In genomic region chr10:79884938-79885337, GRCm38 (mm10) we compare ENCODE assay signal across 14 mouse cellular contexts. TPM values are rescaled to one million over a fixed set of nuclear protein-coding genes. Genes with fewer than 3 reads are reported as not detected.
"Had no signal": no experiment of that assay in that cellular context is flagged by ENCODE, and none has a peak within 500 bp of the region (broad histone marks: within the 10 kb centered on the region; RNA-seq: fewer than 3 reads in every experiment).

No protein-coding gene starts in this region.

RNA-seq across cellular contexts. Expression of gene Elane, which starts 1.1 kb away (rescaled TPM):
- total RNA-seq: midbrain, postnatal 0 days; monocyte, adult 5-6 weeks; neutrophil, adult 5-6 weeks had no signal
- polyA plus RNA-seq: midbrain, embryonic 13.5 days; midbrain, embryonic 15.5 days; midbrain, postnatal 0 days; neural tube, embryonic 14.5 days; urinary bladder, adult 2 months had no signal

RNA-seq across cellular contexts. Expression of gene Cfd, which starts 5.7 kb away (rescaled TPM):
- total RNA-seq: megakaryocyte, adult 5-6 weeks; midbrain, postnatal 0 days; monocyte, adult 5-6 weeks; neutrophil, adult 5-6 weeks had no signal
- polyA plus RNA-seq: lung, embryonic 14.5 days; lung, embryonic 16.5 days; midbrain, embryonic 11.5 days; midbrain, embryonic 13.5 days; midbrain, embryonic 15.5 days; midbrain, postnatal 0 days; neural tube, embryonic 12.5 days; neural tube, embryonic 14.5 days; stomach, embryonic 15.5 days; stomach, postnatal 0 days had no signal

RNA-seq across cellular contexts. Expression of gene Prtn3, which starts 10.7 kb away (rescaled TPM):
- total RNA-seq: monocyte, adult 5-6 weeks; neutrophil, adult 5-6 weeks had no signal
